Mouse (Mus musculus) WW6 (cell line): Measurements from ENCODE around the gene Plekhh1.

ENCODE experiments used
- DNase-seq: peaks from one replicate; pipeline ENCODE4 v3.0.0-alpha.2; 2013; ENCODE audit warnings: low read depth, low spot score

Plekhh1 gene

GRCm38 (mm10) chr12:79028911-79029861, at the start of gene Plekhh1:
TSS of gene Plekhh1 (plus strand) at chr12:79029163.
- no peak for DNase-seq

DNA sequence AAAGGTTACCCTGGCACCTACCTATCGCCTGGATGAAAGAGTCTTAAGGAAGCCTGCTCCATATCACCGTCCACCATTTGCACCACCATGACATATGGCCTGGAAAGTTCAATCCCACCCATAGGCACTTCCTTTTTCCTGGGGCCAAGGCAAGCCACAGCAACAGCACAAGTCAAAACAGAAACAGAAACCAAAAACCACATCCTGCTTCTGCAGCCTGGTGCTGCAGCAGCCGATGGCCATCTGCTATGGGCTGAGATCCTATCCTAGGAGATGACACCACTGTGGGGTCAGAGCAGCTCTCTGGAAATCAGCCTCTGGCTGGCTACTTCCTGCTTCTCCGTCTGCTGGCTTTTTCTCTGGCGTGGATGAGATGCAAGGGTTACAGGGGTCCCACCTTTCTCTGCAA, 48.3 kb upstream of the Plekhh1 start:
- no peak for DNase-seq

- DNase-seq: no peak
These were observed 47.8 kb upstream of the Plekhh1 start for GRCm38 (mm10) chr12:78981131-78981530.

DNA sequence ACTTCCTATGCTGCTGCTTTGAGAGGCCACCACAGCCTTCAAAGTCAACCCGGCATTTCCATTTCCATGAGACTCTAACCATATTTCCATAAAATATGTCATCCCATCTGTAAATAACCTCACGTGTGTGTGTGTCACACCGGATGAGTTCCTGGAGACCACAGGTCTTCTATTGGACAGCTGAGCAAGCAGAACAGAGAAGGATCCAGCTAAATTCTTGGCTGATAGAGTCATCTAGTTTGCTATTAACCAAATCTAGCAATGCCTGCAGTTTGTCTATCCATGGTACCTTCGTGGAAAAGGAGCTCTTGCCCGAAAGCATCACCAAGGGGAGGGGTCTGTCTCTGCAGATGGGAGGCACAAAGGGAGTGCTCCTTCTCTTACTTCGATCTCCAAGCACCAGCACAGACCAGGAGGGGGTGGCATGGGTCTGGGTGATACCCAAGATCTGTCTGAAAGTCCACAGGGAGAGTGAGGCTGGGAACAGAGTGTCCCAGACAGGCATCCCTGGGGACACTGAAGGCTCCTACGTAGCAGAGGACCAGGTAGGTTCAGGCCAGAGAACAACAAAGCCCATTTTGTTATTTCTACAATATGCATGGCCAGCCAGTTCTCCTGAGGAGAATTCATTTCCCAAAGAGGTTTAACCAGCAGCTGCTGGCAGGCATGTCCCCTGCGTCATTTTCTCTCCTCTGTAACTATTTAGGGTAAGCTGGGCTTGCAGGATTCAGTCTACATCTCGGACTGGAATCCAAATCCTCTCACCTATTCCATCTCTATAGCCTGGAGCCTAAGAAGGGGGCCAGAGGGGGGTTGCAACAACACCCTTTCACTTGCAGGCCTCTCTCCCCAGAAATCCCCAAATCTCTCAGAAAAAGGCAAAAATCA, 46.8 kb upstream of the Plekhh1 start:
- no peak for DNase-seq

- DNase-seq: no peak
These were observed 45.5 kb upstream of the Plekhh1 start for GRCm38 (mm10) chr12:78983296-78984034.

DNA sequence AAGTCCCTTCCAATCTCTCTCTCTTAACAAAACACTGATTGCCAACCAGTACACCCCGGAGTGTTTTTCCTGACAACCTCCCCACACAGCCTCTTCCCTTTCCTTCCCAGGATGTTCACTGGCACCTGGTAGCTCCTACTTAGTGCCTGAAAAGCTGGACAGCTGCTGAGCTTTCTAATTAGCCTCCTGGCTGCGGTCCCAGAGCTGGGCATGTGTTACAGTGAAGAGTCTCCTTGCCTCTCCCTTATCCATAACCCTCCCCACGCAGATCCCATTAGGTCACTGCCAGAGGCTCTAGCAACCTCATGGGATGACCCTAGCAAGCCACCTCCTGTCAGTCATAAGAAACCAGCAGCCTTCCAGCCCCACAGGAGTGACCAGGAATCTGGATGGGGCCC, 44.9 kb upstream of the Plekhh1 start:
- no peak for DNase-seq

- DNase-seq: no peak
These were observed 41.3 kb upstream of the Plekhh1 start for GRCm38 (mm10) chr12:78987581-78988081.

GRCm38 (mm10) chr12:78996271-78996670, 32.7 kb upstream of the Plekhh1 start:
- no peak for DNase-seq

DNA sequence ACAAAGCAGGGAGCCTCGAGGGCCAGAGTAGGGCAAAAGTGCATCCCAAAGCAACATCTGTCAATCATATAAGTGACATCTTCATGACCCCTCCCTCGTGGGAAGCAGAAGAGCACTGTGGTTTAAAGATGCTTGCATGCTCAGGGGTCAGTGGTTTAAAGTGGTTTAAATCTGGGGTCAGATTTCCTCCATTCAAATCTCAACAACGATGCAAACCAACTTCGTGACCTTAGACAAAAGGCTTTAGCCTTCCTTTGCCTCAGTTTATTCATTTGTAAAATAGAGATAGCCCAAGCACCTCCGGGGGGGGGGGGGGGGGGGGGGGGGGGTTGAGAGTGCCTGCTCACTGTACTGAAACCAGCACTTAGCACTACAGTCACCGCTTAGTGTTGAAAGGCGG, 32.3 kb upstream of the Plekhh1 start:
- no peak for DNase-seq

DNA sequence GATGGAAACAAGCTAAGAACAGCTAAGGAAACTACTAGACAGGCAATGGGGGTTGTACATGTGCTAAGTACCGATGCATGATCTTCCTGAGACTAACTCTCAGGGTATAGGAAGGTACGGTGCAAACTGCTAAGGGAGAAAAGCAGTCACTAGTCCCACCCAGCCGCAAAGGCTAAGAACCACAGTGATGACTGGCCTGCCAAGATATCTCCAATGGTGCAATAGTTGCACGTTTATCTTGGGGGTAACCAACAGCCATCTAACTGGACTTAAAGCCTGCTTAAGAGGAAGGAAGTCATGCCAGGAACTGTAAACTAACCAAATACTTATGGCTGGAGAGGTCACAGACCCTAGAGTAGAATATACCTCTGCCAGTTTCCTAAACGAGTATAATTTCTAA, 26.6 kb upstream of the Plekhh1 start:
- DNase-seq: no peak

DNA sequence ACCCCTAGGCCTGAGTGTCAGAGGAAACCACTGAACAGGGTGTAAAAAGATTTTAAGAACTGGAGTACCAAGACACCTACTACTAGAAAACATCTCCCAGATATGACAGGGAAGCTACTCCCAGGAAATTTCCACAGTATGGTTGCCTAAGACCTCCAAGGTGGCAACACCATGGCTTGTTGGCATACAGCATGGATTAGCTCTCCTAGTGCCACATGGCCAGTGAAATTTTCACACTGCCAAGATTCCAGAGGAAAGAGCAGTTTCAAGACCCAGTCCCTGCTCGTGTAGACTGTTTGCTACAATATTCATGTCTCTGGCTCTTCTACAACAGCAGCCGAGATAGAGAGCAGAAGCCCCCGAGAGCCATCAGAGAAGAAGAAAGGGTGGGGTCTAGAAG, 26.0 kb upstream of the Plekhh1 start:
- no peak for DNase-seq

DNA sequence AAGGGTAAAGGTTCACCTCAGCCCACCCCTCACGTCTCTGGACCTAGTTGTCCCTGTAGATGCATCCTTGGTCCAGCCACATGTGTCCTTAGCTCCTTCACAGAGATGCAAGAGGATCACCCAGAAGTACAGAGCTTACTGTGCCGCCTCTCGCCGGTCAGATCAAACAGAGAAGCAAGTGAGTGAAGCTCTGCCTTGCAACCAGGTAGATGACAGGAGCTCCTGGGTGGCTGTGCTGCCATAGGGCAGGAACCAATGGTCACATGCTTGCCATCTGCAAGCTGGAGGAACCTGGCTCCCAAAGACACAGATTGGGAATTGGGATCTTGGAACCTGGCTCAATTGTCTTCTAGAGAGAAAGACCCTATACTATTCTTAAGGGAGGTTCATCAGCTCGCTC, 23.5 kb upstream of the Plekhh1 start:
- no peak for DNase-seq

GRCm38 (mm10) chr12:79006076-79006475, 22.9 kb upstream of the Plekhh1 start:
- no peak for DNase-seq

- no peak for DNase-seq
These were observed 22.4 kb upstream of the Plekhh1 start for GRCm38 (mm10) chr12:79006478-79007125.

- no peak for DNase-seq
These were observed 21.7 kb upstream of the Plekhh1 start, which contains the start of gene Tmem229b for GRCm38 (mm10) chr12:79007126-79007753. TSS of gene Tmem229b (minus strand) at chr12:79007627.

DNA sequence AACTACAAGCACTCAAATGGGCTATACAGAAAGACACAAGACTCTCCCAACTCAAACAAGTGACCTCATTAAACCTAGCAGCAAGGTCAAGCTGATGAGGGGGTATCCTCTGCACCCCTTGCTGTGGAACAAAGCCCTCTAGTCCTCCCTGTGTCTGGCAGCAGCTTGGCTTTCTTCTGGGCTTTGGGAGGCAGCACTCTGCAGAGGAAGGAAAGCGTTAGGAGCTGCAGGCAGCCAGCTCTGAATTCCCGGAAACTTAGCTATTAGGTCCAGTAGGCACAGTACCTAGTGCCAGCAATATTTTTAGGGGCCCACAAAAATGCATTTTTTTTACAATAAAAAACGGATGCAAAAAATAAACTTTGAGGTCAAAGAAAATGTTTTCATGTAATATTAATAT, 18.4 kb upstream of the Plekhh1 start:
- DNase-seq: no peak

GRCm38 (mm10) chr12:79016109-79016508, 12.9 kb upstream of the Plekhh1 start:
- DNase-seq: no peak

DNA sequence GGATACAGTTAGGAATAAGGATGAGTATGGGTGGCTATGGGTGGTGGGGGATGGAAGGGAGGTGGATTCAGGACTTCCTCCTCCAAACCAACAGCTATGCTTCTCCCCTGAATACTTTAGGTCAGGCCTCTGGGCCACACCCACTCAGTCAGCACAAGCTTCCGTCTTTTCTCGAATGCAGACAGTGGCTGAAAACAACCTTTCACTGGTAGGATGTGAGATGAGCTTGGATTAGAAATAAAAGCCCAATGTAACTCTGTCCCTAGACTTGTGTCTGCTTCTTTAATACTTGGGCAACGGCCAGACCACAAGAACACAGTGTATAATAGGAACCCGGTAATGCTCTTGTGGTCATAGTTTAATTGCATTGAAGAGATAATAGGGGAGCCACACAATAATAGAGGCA, 11.0 kb upstream of the Plekhh1 start:
- no peak for DNase-seq

- no peak for DNase-seq
These were observed 7.1 kb upstream of the Plekhh1 start for GRCm38 (mm10) chr12:79021902-79022301.

GRCm38 (mm10) chr12:79022882-79023281, 6.1 kb upstream of the Plekhh1 start:
- no peak for DNase-seq
